Mouse (Mus musculus): ENCODE measurements at regions not wholly inside any gene's neighbourhood (a gene's known extent, or its start where the extent isn't known, plus 50 kb on each side); places are given as distances from the start of the nearest gene placed in this dataset.

- DNase-seq (ENCODE audit: low spot score) = peak; percentile 54
These were observed 103.4 kb downstream of the Mreg start for GRCm38 (mm10) chr1:72108678-72109077.

GRCm38 (mm10) chr1:72107125-72107524 is 105.0 kb downstream of the Mreg start:
- DNase-seq (ENCODE audit: low spot score) = no peak

- no peak for DNase-seq (ENCODE audit: low spot score)
These were observed 105.5 kb downstream of the Mreg start for GRCm38 (mm10) chr1:72106655-72107054.

GRCm38 (mm10) chr1:72105435-72106057 is 106.6 kb downstream of the Mreg start:
- DNase-seq (ENCODE audit: low spot score) = peak; percentile 29

GRCm38 (mm10) chr1:72103962-72104361 is 108.1 kb downstream of the Mreg start:
- no peak for DNase-seq (ENCODE audit: low spot score)

GRCm38 (mm10) chr1:72103387-72103786 is 108.7 kb downstream of the Mreg start:
- no peak for DNase-seq (ENCODE audit: low spot score)

- DNase-seq (ENCODE audit: low spot score) = no peak
These were observed 112.7 kb downstream of the Mreg start for GRCm38 (mm10) chr1:72099447-72099846.

- DNase-seq (ENCODE audit: low spot score) = no peak
These were observed 120.8 kb downstream of the Mreg start for GRCm38 (mm10) chr1:72091344-72091743.

GRCm38 (mm10) chr1:72085661-72086060 is 126.4 kb downstream of the Mreg start:
- no peak for DNase-seq (ENCODE audit: low spot score)

GRCm38 (mm10) chr1:72084219-72084618 is 127.9 kb downstream of the Mreg start:
- DNase-seq (ENCODE audit: low spot score) = no peak

GRCm38 (mm10) chr1:72082366-72082765 is 129.7 kb downstream of the Mreg start:
- DNase-seq (ENCODE audit: low spot score) = no peak

GRCm38 (mm10) chr1:72081811-72082210 is 130.3 kb downstream of the Mreg start:
- DNase-seq (ENCODE audit: low spot score) = no peak

GRCm38 (mm10) chr1:72078926-72079550 is 133.1 kb downstream of the Mreg start:
- no peak for DNase-seq (ENCODE audit: low spot score)

GRCm38 (mm10) chr1:72076341-72076740 is 135.8 kb downstream of the Mreg start:
- DNase-seq (ENCODE audit: low spot score) = no peak

GRCm38 (mm10) chr1:72075464-72075863 is 136.6 kb downstream of the Mreg start:
- no peak for DNase-seq (ENCODE audit: low spot score)

GRCm38 (mm10) chr1:72073245-72073644 is 138.9 kb downstream of the Mreg start:
- no peak for DNase-seq (ENCODE audit: low spot score)

GRCm38 (mm10) chr1:72070489-72070888 is 141.6 kb downstream of the Mreg start:
- DNase-seq (ENCODE audit: low spot score) = no peak

- no peak for DNase-seq (ENCODE audit: low spot score)
These were observed 143.1 kb downstream of the Mreg start for GRCm38 (mm10) chr1:72069056-72069455.

GRCm38 (mm10) chr1:72065090-72065489 is 147.0 kb downstream of the Mreg start:
- DNase-seq (ENCODE audit: low spot score) = no peak

GRCm38 (mm10) chr1:72060393-72060792 is 151.7 kb downstream of the Mreg start:
- no peak for DNase-seq (ENCODE audit: low spot score)

- no peak for DNase-seq (ENCODE audit: low spot score)
These were observed 153.9 kb downstream of the Mreg start for GRCm38 (mm10) chr1:72058045-72058703.

GRCm38 (mm10) chr1:72054541-72054940 is 157.6 kb downstream of the Mreg start:
- DNase-seq (ENCODE audit: low spot score) = no peak

- DNase-seq (ENCODE audit: low spot score) = no peak
These were observed 161.2 kb downstream of the Mreg start for GRCm38 (mm10) chr1:72050858-72051257.

All from embryo, embryonic 10.5 days (tissue).